Mouse (Mus musculus) B cell, adult 2 months (primary cell): ENCODE results near the gene Ush2a.

Experiments used
- DNase-seq, 2 experiments: peaks; one replicate each; pipeline ENCODE4 v3.0.0; 2022

The Ush2a gene

DNA sequence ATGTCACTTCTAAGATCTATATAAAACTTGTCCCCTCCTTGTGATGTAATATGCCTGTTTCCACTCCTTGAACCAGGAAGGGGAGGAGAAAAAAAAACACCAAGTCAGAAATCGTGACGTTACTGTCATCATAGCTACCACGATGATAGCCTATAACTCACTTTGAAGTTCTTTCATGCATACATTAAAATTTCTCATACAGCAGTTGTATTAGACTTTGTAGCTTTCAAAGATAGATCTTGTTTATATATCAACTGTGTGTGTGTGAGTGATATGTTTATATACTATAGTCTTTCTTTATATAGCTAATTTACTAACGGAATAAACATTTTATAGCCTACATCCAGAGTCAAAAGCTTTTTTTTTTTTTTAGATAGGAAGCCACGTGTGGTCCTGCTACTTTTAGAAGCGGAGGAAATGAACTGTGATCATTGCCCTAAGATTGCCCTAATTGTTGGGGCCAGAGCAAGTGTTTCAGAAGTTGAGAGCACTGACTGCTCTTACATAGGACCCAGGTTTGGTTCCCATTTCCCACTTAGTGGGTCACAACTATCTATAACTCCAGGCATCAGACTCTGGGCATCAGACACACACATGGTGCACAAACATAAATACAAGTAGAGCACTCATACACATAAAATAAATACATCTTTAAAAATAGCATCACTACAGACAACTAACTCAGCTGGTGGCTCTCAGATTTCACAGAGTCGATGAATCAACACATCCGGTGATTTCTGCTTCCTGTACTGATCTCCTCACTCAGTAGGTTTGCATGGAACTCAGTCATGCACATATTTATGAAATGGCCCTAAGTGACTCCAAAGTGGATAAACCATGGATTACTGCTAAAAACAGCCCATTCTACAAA is 413.1 kb downstream of the Ush2a start:
- no peak for DNase-seq

DNA sequence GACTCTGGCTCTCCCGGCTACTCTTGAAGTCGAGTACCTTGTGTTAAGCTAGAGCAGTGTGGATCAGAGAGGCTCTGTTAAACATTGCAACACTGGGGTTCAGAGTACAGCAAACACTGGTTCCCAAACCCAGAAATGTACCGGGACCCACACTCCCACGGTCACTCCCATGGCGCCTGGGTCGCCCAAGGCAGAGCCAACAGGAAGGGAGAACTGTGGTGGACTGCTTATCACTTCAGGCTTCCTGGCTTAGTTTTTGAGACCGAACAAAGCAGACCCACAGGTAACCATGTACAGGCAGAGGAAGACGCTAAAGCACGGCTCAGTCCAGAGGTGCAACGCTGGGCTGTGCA is 413.7 kb downstream of the Ush2a start:
- DNase-seq = no peak

DNA sequence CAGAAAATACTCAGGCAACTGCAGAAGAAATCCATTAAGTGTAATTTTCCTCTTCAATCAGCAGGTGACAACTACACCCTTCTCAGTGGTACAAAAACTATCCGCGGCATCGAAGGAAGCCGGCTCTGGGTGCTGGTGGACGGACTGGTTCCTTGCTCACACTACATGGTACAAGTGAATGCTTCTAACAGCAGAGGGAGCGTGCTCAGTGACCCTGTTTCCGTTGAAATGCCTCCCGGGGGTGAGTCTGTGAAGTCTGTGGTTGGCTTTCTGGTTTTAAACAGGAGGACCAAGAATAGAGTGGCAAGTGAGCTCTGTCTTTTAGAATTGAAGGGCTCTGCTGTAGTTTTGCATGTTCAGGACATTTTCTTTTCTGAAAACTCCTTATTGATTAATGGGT is 416.4 kb downstream of the Ush2a start:
- DNase-seq = no peak

DNA sequence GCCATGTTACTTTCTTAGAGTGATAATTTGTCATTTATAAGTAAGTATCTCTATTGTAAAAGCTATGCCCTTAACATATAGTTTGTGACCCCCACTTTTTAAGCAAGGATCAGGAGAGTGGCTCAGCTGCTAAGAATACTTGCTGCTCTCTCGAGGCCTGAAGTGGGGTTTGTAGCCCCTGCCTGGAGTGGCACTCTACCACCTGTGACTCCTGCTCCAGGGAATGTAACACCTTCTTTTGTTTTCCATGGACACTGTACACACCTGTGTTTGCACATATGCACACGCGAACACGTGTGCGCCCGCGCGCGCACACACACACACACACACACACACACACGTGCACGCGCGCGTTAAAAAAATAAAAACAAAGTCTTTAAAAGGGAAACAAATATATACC is 424.5 kb downstream of the Ush2a start:
- DNase-seq = no peak

DNA sequence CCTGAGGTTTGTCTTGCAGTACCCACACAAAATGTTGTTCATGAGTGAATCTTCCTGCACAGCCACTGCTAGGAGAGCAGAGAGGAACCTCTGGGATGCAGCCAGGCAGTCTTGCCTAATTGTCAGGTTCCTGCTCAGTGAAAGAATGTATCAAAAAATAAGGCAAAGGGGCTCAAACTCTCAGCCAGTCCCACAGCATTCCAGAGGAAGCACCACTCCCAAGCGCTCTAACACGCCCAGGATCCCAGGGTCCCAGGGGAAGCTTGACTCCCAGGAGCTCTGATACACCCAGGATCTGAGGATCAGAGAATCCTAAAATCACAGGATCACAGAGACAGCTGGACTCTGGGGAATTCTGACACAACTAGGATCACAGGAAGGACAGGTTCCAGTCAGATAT is 434.5 kb downstream of the Ush2a start:
- DNase-seq = no peak

DNA sequence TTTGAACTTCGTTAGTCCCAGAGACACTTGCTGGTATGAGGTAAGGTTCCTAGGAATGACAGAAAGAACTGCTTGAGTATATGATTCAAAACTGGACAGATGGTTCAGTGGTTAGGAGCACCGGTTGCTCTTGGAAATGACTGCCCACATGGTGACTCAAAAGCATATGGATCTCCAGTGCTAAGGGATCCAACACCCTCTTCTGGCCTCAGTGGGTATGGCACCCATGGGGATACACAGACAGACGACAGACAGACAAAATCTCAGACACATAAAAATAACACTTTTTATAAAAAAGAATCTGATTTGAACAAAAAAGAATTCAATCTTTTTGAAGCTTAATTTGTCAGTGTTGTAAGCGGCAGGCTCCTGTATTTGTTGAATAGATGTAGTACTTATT is 446.4 kb downstream of the Ush2a start:
- no peak for DNase-seq

DNA sequence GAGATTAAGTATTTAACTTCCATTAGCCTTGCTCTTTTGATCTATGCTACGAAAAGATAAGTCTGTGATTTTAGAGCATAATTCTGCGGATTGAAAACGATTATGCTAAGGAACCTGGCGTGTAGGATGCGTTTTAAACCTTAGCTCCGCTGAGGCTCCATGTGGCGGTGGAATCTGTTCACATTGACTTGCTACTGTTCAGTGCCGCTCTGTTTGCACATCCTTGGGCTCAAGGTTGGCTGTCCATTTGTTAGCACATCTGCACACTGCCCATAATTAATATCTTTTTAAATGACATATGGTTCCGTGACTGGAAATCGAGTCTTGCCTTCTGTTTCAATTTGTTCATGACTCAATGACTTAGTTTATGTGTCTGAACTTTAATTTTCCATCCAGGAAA is 446.9 kb downstream of the Ush2a start:
- DNase-seq = no peak

DNA sequence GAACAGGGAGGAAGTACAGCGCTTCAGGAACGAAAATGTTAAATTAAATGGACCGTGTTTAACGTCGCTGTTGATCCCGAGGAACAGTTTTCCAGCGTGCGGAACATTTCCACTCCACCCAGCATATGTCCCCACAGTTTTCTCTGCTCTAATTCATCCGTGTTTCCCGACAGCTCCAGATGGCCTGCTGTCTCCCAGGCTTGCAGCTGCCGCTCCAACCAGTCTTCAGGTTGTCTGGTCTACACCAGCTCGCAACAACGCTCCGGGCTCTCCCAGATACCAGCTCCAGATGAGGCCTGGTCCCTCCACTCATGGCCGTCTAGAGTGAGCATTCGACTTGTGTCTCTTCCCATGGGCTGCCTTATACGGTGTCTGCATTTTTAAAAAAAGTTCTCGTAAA is 452.3 kb downstream of the Ush2a start:
- DNase-seq = no peak

DNA sequence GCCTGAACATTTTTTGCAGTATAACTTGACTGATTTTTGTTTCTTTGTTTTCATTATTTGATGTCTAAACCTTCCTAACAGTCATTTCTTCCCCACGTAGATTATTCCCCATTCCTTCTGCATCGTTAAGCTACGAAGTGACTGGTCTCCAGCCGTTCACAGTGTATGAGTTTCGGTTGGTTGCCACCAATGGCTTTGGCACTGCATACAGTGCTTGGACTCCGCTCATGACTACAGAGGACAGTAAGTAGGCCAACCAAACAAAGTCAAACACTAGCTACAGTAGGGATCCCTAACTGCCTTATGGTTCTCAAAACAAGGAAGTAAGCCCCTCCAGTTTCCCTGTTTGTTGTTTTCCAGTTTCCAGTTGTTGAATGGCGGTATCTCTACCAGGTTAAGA is 453.1 kb downstream of the Ush2a start:
- no peak for DNase-seq

DNA sequence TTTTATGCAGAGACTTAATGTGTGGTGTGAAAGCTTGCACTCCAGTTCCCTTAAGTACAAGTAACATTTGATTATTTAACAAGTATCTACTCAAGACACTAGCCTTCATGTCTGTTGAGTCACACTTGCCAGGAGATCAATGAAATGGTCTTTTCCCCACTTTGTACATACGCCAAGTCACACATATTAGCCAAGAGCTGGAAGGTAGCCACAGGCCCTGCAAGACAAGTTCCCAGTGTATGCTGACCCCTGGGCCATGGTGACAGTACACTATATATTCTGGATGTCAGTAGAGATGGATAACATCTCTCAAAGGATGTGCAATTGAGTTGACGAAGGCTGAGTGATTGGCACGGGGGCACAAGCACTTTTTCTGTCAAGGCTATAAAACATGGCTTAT is 455.1 kb downstream of the Ush2a start:
- DNase-seq = no peak

DNA sequence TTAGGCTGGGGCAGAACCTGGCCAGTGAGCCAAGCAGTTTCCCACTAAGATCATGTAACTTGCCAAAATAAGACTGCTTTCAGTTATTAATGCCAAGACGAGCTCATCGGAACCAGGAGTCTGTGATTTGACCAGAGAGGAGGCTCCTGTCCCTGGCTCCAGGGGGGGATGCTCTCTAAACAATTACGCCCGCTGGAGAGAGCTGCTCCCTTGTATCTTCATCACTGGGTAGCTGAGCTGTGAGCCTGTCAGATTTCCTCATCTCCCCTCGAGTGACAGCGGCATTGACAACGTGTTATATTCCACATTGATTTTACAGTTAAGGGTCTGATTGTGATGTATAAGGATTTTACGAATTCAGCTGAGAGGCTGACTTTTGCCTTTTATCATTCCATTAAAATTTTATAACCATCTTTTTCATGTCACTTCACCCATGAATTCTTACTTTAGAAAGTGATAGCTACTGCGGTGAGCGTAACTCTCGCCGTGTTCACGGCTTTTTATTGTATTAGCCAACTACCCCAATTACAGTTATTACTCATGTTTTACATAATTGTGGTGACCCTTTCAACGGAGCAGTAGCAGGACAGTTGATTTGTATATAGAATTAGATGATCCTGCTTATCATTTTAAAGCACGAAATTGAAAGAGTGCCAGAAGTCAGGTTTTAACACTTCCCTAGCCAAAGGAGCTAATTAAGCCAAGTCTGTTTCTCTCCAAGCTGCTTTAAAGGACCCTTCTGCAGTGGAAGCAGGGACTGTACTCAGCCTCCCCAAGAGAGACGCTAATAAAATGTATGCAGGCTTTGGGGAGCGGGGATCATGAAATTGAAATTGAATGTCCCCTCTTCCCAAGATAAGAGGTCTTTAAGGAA is 463.5 kb downstream of the Ush2a start:
- no peak for DNase-seq

DNA sequence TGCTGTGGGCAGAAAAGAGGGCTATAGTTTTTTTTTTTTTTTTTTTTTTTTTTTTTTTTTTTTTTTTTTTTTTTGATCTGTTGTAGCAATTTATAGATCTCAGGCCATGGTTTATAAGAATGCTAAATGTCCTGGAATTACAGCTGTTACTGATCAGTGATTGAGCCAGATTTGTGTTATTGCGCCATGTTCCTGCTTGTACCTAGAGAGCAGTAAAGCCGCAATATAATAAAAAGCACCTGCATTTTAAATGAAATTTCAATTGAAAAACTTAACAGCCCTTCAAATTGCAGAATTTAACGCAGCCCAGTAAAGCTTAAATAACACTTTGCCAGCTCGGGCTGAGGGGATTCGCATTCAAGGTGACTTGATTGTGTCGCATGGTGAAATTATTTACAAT is 465.1 kb downstream of the Ush2a start:
- DNase-seq = no peak

DNA sequence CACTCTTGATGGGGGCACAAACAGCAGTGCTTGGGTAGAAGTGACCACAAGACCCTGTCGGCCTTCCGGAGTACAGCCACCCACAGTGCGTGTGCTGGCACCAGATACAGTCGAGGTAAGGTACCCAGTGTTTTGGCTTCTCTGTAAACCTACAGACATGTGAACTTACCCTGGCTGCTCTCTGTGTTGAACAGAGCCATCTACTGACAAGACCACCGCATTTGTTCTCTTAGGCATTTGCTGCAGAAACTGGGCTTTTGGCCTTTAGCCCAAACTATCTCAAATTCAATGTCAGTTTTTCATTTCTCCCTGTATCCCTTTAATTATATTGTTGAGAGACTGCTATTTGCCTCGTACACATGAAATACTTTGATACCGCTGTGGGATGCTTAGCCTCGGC is 466.8 kb downstream of the Ush2a start:
- no peak for DNase-seq

DNA sequence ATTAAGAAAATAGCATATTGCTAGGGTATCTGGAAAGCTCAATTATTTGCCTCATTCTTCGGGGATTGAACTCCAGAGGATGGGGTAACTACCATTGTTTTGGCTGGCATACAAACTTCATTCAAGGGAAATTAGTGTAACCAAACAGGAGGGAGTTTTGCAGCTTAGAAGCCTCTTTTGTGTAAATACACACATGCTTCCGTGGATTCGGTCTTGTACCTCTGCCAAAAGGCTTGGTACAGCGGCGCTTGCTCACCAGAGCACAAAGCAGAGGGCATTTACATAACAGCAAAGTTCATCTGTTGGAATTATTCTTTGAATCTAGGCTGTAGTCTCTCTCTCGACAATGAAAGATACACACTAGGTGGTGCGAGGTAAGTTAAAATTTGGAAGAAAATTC is 467.4 kb downstream of the Ush2a start:
- DNase-seq = no peak

DNA sequence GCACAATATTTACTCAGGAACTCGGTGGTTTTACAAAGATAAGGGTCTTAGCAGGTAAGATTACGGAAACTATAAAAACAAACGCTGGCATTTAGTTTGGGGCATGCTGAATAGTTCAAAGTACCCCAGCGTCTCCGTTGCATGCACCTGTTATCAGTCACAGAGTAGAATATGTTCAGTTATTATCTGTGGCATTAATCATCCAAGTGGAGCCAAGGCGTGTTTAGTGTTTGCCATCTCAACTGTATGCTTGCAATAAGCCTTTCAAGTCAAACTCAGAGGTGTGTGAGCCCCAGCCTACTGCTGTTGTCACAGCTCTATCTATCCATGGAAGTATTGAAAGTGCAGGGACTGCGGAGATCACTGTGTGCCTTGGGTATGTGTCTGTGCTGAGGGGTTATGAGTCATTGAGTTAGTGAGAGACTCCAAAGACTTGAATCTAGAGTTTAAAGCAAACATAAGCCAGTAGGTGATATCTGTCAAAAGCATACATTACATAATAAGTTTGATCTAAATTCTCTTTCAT is 473.0 kb downstream of the Ush2a start:
- DNase-seq = no peak

DNA sequence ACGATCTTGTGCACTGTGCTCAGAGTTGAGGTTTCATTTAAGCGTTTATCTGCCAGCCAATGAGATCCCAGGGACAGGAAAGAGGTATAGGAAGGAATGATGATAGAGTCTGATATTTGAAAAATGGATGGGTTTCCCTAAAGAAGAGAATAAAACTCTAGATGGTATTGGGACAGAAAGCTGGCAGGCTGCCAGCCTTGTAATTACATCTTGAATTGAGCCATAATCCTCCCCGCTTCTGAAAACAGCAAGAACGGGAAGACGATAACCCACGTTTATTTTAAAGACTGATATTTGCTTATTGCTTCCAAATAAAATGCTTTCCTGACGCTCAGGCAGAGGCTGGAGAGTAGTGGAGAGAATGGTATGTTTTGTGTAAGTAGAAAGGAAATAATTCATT is 481.1 kb downstream of the Ush2a start:
- no peak for DNase-seq

DNA sequence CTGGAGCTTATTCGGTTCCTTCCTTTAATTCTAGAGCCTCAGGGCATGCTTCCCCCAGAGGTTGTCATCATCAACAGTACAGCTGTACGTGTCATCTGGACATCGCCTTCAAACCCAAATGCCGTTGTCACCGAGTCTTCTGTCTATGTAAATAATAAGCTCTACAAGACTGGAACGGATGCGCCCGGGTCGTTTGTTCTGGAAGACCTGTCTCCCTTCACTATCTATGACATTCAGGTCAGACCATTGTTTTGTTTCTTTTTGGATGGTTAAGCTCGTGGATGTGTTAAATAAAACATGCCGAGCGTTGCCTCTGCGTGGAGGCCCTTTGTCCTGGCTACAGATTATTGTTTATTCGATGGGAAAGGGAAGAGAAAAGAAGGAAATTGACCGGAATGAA is 493.2 kb downstream of the Ush2a start:
- no peak for DNase-seq

DNA sequence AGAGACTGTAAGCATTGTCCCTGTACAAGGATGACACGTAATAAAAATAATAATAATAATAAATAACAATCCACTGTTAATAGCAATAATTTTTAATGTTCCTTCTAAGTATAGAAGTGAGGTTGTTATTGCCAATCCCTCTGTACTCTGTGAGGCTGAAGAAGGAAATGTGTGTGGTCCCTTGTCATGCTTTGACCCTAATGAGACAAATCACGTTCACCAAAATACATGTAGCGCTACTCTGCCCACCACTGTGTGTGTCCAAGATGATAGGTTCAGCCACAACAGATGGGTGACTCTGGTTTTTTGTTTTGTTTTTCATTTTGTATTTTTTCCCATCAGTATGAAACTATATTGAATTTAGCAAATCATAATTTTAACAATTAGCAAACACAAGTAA is 498.7 kb downstream of the Ush2a start:
- no peak for DNase-seq

DNA sequence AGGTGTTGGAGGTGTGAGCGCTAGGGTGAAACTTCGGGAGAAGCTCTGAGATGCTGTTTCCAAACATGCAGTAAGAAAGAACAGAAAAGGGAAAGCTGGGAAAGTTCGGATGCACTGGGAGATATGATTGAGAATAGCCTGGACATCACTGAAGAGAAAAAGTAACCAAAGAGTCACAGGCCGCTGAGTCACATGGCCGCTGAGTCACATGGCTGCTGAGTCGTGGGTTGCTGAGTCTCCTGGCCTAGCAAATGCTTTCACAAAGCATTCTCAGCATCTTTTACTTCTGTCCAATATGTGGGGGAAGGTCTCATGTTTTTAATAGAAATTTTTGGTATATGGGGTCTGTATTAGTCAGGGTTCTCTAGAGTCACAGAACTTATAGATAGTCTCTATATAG is 500.6 kb downstream of the Ush2a start:
- no peak for DNase-seq

DNA sequence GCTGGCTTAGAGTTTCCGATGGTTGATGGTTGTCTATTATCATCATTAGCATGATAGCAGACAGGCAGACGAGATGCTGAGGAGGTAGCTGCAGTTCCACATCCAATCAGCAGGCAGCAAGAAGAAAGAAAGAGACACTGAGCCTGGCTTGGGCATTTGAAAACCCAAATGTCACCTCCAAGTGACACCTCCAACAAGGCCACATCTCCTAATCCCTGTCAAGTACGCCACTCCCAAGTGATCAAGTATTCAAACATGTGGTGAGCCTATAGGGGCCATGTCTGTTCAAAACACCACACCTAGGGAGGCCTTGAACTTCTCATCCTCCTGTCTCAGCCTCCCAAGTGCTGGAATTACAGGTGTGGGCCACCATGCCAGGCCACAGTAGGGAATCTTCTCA is 501.9 kb downstream of the Ush2a start:
- no peak for DNase-seq

DNA sequence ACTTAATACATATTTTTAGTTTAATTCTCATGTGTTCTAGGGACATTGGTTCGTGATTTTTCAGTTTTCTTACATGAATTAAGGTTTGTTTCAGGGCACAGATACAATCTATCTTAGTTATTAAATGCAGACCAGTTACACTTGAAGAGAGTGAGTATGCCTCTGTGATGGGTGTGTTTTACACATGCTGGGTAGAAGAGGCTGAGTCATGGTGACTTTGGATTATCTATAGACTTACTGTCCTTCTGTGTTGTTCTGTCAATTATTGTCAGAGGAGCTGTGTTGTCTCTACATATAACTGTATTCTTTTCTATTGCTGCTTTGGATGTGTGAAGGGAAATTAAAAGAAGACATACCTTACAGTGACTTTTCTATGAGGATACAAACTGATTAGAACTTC is 509.0 kb downstream of the Ush2a start:
- no peak for DNase-seq

DNA sequence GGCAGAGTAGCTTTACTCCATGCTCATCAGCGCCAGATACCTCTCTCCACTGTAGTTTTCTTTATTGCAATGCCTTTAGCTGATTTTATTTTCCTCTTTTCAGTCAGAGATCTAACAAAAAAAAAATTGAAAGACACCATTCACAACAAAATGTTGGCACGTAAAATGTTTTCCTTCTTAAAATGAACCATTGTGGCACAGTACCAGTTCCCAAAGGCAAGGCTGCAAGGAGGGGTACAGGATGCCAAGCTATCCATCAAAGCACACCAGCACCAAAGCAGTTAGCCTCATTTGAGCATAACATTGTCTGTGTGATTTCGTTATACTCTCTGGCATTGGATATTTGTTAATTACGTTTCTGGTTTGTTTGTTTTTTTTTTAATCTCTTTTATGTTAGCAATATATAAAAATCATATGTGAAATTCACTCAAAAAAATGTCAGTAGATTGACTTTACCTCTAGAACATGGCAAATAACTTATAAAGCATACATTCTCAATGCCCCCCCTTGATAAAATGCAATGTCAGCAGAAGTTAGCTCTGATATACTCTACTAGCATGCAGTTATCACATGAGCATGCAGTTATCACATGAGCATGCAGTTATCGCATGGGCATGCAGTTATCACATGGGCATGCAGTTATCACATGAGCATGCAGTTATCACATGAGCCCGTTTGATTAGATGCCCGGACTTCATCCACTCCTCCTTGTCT is 510.9 kb downstream of the Ush2a start:
- no peak for DNase-seq

DNA sequence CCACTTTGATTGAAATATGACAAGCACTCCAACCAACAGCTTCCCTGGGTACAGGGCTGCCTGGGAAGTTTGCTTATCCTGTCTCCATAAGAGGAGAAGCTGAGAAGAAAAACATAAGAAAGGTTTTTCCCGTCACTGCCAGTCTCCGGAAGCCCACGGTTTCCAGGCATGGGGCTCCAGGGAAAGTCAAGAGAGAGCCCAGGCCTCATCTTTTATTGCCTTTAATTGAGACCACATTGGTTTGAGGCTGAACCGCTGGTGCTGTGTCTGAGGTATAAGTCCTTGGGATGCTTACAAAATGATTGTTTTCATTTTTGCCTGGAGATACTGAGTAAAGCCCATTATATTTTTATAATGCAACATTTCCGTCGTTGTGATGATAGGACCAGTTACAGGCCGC is 511.8 kb downstream of the Ush2a start:
- no peak for DNase-seq
